Mouse (Mus musculus) hindbrain, embryonic 14.5 days (tissue): ENCODE data around the gene Ddx5. TPM values are rescaled to one million over a fixed set of nuclear protein-coding genes. Genes with fewer than 3 reads are reported as not detected.

Source experiments
- ATAC-seq: fragments of 200-750 bp; cut with Nextera tagmentation; 2 replicates; pipeline ENCODE4 v1.8.0; 2017; ENCODE audit warnings: moderate number of reproducible peaks, mild to moderate bottlenecking, moderate TSS enrichment, moderate library complexity; ENCODE audit not compliant: low FRiP score
- DNase-seq: peaks from one replicate; pipeline ENCODE4 v3.0.0-alpha.2; 2015; ENCODE audit warnings: low spot score
- H3K27ac ChIP-seq: fragments of 300-500 bp; sonication (generic); 2 replicates; pipeline ENCODE4 v1.5.1; 2014; ENCODE audit warnings: mild to moderate bottlenecking, moderate library complexity
- H3K27me3 ChIP-seq: fragments of 300-500 bp; sonication (generic); 2 replicates; pipeline ENCODE4 v1.6.1; 2014; ENCODE audit warnings: mild to moderate bottlenecking, low read length, mixed read lengths; ENCODE audit not compliant: control insufficient read depth, insufficient read depth
- H3K36me3 ChIP-seq: fragments of 300-500 bp; sonication (generic); replicated peaks from 2 replicates; pipeline ENCODE4 v1.6.1; 2014; ENCODE audit not compliant: control insufficient read depth, insufficient read depth
- H3K4me1 ChIP-seq: fragments of 300-500 bp; sonication (generic); replicated peaks from 2 replicates; pipeline ENCODE4 v1.6.1; 2014; ENCODE audit warnings: antibody characterized with exemption, low read length, mixed read lengths; ENCODE audit not compliant: control insufficient read depth, insufficient read depth
- H3K4me2 ChIP-seq: fragments of 300-500 bp; sonication (generic); replicated peaks from 2 replicates; pipeline ENCODE4 v1.6.1; 2014; ENCODE audit warnings: mild to moderate bottlenecking, moderate library complexity
- H3K4me3 ChIP-seq: fragments of 300-500 bp; sonication (generic); replicated peaks from 2 replicates; pipeline ENCODE4 v1.5.1; 2014; ENCODE audit warnings: mild to moderate bottlenecking, low read length
- H3K9ac ChIP-seq: fragments of 300-500 bp; sonication (generic); 2 replicates; pipeline ENCODE4 v1.6.1; 2014
- H3K9me3 ChIP-seq: fragments of 300-500 bp; sonication (generic); 2 replicates; pipeline ENCODE4 v1.6.1; 2016; ENCODE audit warnings: low read length; ENCODE audit not compliant: control insufficient read depth
- WGBS: fragments of 180-500 bp; shearing (Covaris S2); extraction: QIAGEN DNeasy Blood & Tissue Kit; methylation state at CpG from one replicate; pipeline ENCODE4 v1.1.7; 2014; 5-methylcytosine and 5-hydroxymethylcytosine counted together
- polyA plus RNA-seq: library from polyadenylated mRNA; unstranded; fragments of >200 nt; fragmentation: Nextera tagmentation; extraction: Ambion mirVana; gene quantifications from 2 replicates; pipeline ENCODE4 v1.2.1, GENCODE M21; 2014

Ddx5 gene
- polyA plus RNA-seq, 1 experiment from 2014 or later = 417 TPM

GRCm38 (mm10) chr11:106776960-106777359, 12.0 kb downstream of the Ddx5 start:
- Histone ChIP-seq H3K36me3 (peaks cover 69% of the 10 kb centered on the region), H3K9me3 (no peaks in the 10 kb centered on the region), H3K27me3 (no peaks in the 10 kb centered on the region), H3K9ac (no peak overlapping the region), H3K4me1 (peaks cover 6% of the 10 kb centered on the region; the same call in 1 of the 2 replicates), H3K4me3 (no peak overlapping the region), H3K27ac (no peak overlapping the region), H3K4me2 (no peak overlapping the region)
- no peak for ATAC-seq
- 96% methylated on average over 4 of the region's 4 CpGs for WGBS
- no peak for DNase-seq

- H3K27me3 ChIP-seq = no peaks in the 10 kb centered on the region
- H3K9me3 ChIP-seq = no peaks in the 10 kb centered on the region
- H3K4me1 ChIP-seq = no peaks in the 10 kb centered on the region
- WGBS = 92% methylated on average over 9 of the region's 9 CpGs
- no peak overlapping the region for H3K27ac ChIP-seq
- no peak overlapping the region for H3K9ac ChIP-seq
- DNase-seq = no peak
- no peak for ATAC-seq
- no peak overlapping the region for H3K4me3 ChIP-seq
- H3K36me3 ChIP-seq = peaks cover 79% of the 10 kb centered on the region
- no peak overlapping the region for H3K4me2 ChIP-seq
Measured at GRCm38 (mm10) chr11:106773061-106773460, 15.9 kb downstream of the Ddx5 start.

GRCm38 (mm10) chr11:106770195-106770974, 18.6 kb downstream of the Ddx5 start:
- no peak overlapping the region for H3K9ac ChIP-seq
- 0 out of 2 replicates have a peak, but pooled peaks cover 5% of the 10 kb centered on the region for H3K9me3 ChIP-seq
- no peaks in the 10 kb centered on the region for H3K4me1 ChIP-seq
- DNase-seq (no peak), ATAC-seq (no peak)
- no peak overlapping the region for H3K27ac ChIP-seq
- peaks cover 88% of the 10 kb centered on the region for H3K36me3 ChIP-seq
- 98% methylated on average over 9 of the region's 9 CpGs for WGBS
- no peaks in the 10 kb centered on the region for H3K27me3 ChIP-seq
- no peak overlapping the region for H3K4me2 ChIP-seq
- no peak overlapping the region for H3K4me3 ChIP-seq

GRCm38 (mm10) chr11:106767516-106767915, 21.5 kb downstream of the Ddx5 start:
- ATAC-seq = no peak
- H3K36me3 ChIP-seq = peaks cover 59% of the 10 kb centered on the region

GRCm38 (mm10) chr11:106766611-106767162, 22.3 kb downstream of the Ddx5 start:
- Histone ChIP-seq H3K4me1 (0 out of 2 replicates have a peak, but pooled peaks cover 3% of the 10 kb centered on the region), H3K27me3 (no peaks in the 10 kb centered on the region), H3K36me3 (peaks cover 54% of the 10 kb centered on the region), H3K9me3 (0 out of 2 replicates have a peak, but pooled peaks cover 5% of the 10 kb centered on the region), H3K9ac (no peak overlapping the region), H3K4me2 (no peak overlapping the region), H3K4me3 (no peak overlapping the region), H3K27ac (no peak overlapping the region)
- DNase-seq (no peak), ATAC-seq (no peak)
- 92% methylated on average over 4 of the region's 4 CpGs for WGBS

More at GRCm38 (mm10) chr11:106767516-106767915, 21.5 kb downstream of the Ddx5 start:
- H3K9ac ChIP-seq = no peak overlapping the region
- DNase-seq = no peak
- WGBS = 96% methylated on average over 4 of the region's 4 CpGs
- no peak overlapping the region for H3K4me3 ChIP-seq
- H3K9me3 ChIP-seq = 0 out of 2 replicates have a peak, but pooled peaks cover 5% of the 10 kb centered on the region
- no peak overlapping the region for H3K27ac ChIP-seq
- 0 out of 2 replicates have a peak, but pooled peaks cover 3% of the 10 kb centered on the region for H3K4me1 ChIP-seq
- no peaks in the 10 kb centered on the region for H3K27me3 ChIP-seq
- no peak overlapping the region for H3K4me2 ChIP-seq

- H3K36me3 ChIP-seq = peaks cover 17% of the 10 kb centered on the region
- no peak overlapping the region for H3K4me3 ChIP-seq
- H3K27me3 ChIP-seq = no peaks in the 10 kb centered on the region
- no peak for ATAC-seq
- no peak overlapping the region for H3K4me2 ChIP-seq
- H3K9me3 ChIP-seq = 0 out of 2 replicates have a peak, but pooled peaks cover 4% of the 10 kb centered on the region
- 76% methylated on average over 9 of the region's 9 CpGs for WGBS
- DNase-seq = no peak
- H3K9ac ChIP-seq = no peak overlapping the region
- 0 out of 2 replicates have a peak, but pooled peaks cover 3% of the 10 kb centered on the region for H3K4me1 ChIP-seq
- no peak overlapping the region for H3K27ac ChIP-seq
Measured at GRCm38 (mm10) chr11:106762800-106763185, 26.2 kb downstream of the Ddx5 start.

GRCm38 (mm10) chr11:106762139-106762799, 26.7 kb downstream of the Ddx5 start:
- Histone ChIP-seq H3K36me3 (peaks cover 12% of the 10 kb centered on the region), H3K27me3 (no peaks in the 10 kb centered on the region), H3K4me3 (no peak overlapping the region), H3K4me1 (0 out of 2 replicates have a peak, but pooled peaks cover 3% of the 10 kb centered on the region), H3K27ac (no peak overlapping the region), H3K9me3 (no peaks in the 10 kb centered on the region), H3K4me2 (no peak overlapping the region), H3K9ac (no peak overlapping the region)
- no peak for DNase-seq
- no peak for ATAC-seq
- WGBS = 48% methylated on average over 5 of the region's 5 CpGs

- Histone ChIP-seq H3K9me3 (no peaks in the 10 kb centered on the region), H3K9ac (no peak overlapping the region), H3K4me2 (no peak overlapping the region), H3K36me3 (no peaks in the 10 kb centered on the region), H3K4me1 (0 out of 2 replicates have a peak, but pooled peaks cover 3% of the 10 kb centered on the region), H3K27ac (no peak overlapping the region), H3K27me3 (no peaks in the 10 kb centered on the region), H3K4me3 (no peak overlapping the region)
- WGBS = 93% methylated on average over 5 of the region's 5 CpGs
- DNase-seq = no peak
- ATAC-seq = no peak
Measured at GRCm38 (mm10) chr11:106760511-106760910, 28.5 kb downstream of the Ddx5 start.

- H3K4me1 ChIP-seq = 0 out of 2 replicates have a peak, but pooled peaks cover 3% of the 10 kb centered on the region
- no peaks in the 10 kb centered on the region for H3K9me3 ChIP-seq
- no peaks in the 10 kb centered on the region for H3K27me3 ChIP-seq
- no peak overlapping the region for H3K4me2 ChIP-seq
- no peaks in the 10 kb centered on the region for H3K36me3 ChIP-seq
- no peak for DNase-seq
- no peak for ATAC-seq
- no peak overlapping the region for H3K4me3 ChIP-seq
- WGBS = 96% methylated on average over 3 of the region's 3 CpGs
- H3K27ac ChIP-seq = no peak overlapping the region
- no peak overlapping the region for H3K9ac ChIP-seq
Measured at GRCm38 (mm10) chr11:106759028-106759427, 30.0 kb downstream of the Ddx5 start.
